Mouse (Mus musculus): ENCODE results near the gene Pard3b. TPM values are rescaled to one million over a fixed set of nuclear protein-coding genes. Genes with fewer than 3 reads are reported as not detected.

The Pard3b gene
- polyA plus RNA-seq, 2 experiments = 0.44 to 1.4 TPM

GRCm38 (mm10) chr1:62405061-62405460 lies 766.4 kb downstream of the Pard3b start:
- no peak overlapping the region for H3K4me3 ChIP-seq (ENCODE audit: insufficient read depth in 1 of 2, low read depth in 2 of 2, low read length in 2 of 2)
- no peak for DNase-seq (ENCODE audit: low read depth in 3 of 3, low spot score in 3 of 3)
- ATAC-seq (ENCODE audit: insufficient read depth) = no peak
- no peaks in the 10 kb centered on the region for H3K27me3 ChIP-seq (ENCODE audit: control insufficient read depth, insufficient read depth, low read length)
- no peaks in the 10 kb centered on the region for H3K4me1 ChIP-seq (replicated peaks; ENCODE audit: control insufficient read depth in 2 of 2, insufficient read depth in 2 of 2, low read length in 1 of 2)
- no peak for TF ChIP-seq CTCF (IDR thresholded peaks at IDR 0.05; ENCODE audit: low read depth)
- TF ChIP-seq EP300 (IDR thresholded peaks at IDR 0.05; ENCODE audit: low read depth) = no peak
- no peak overlapping the region for H3K9ac ChIP-seq (replicated peaks)
- no peak overlapping the region for H3K4me2 ChIP-seq (ENCODE audit: low read depth)
- 43% methylated on average over 8 of the region's 8 CpGs for WGBS (ENCODE audit: insufficient replicate concordance)
- H3K36me3 ChIP-seq (replicated peaks; ENCODE audit: control insufficient read depth, insufficient read depth, low read depth) = no peaks in the 10 kb centered on the region
- no peak overlapping the region for H3K27ac ChIP-seq
- no peaks in the 10 kb centered on the region for H3K9me3 ChIP-seq (ENCODE audit: control insufficient read depth, low read length)

- no peaks in the 10 kb centered on the region for H3K36me3 ChIP-seq (replicated peaks; ENCODE audit: control insufficient read depth, insufficient read depth, low read depth)
- no peak overlapping the region for H3K4me3 ChIP-seq (ENCODE audit: insufficient read depth in 1 of 2, low read depth in 2 of 2, low read length in 2 of 2)
- H3K27ac ChIP-seq = no peak overlapping the region
- no peak overlapping the region for H3K9ac ChIP-seq (replicated peaks)
- 74% methylated on average over 2 of the region's 2 CpGs for WGBS (ENCODE audit: insufficient replicate concordance)
- H3K4me2 ChIP-seq (ENCODE audit: low read depth) = no peak overlapping the region
- TF ChIP-seq CTCF (IDR thresholded peaks at IDR 0.05; ENCODE audit: low read depth) (no peak), EP300 (IDR thresholded peaks at IDR 0.05; ENCODE audit: low read depth) (no peak)
- H3K4me1 ChIP-seq (replicated peaks; ENCODE audit: control insufficient read depth in 2 of 2, insufficient read depth in 2 of 2, low read length in 1 of 2) = no peaks in the 10 kb centered on the region
- no peaks in the 10 kb centered on the region for H3K27me3 ChIP-seq (ENCODE audit: control insufficient read depth, insufficient read depth, low read length)
- DNase-seq (ENCODE audit: low read depth in 3 of 3, low spot score in 3 of 3) = no peak
- no peak for ATAC-seq (ENCODE audit: insufficient read depth)
- H3K9me3 ChIP-seq (ENCODE audit: control insufficient read depth, low read length) = no peaks in the 10 kb centered on the region
Observed at GRCm38 (mm10) chr1:62411368-62411767, 772.7 kb downstream of the Pard3b start.

- ATAC-seq (ENCODE audit: insufficient read depth) (no peak), DNase-seq (ENCODE audit: low read depth in 3 of 3, low spot score in 3 of 3) (no peak)
- 37% methylated on average over 4 of the region's 4 CpGs for WGBS (ENCODE audit: insufficient replicate concordance)
- no peak overlapping the region for H3K4me3 ChIP-seq (ENCODE audit: insufficient read depth in 1 of 2, low read depth in 2 of 2, low read length in 2 of 2)
- no peak overlapping the region for H3K4me2 ChIP-seq (ENCODE audit: low read depth)
- no peaks in the 10 kb centered on the region for H3K36me3 ChIP-seq (replicated peaks; ENCODE audit: control insufficient read depth, insufficient read depth, low read depth)
- H3K4me1 ChIP-seq (replicated peaks; ENCODE audit: control insufficient read depth in 2 of 2, insufficient read depth in 2 of 2, low read length in 1 of 2) = 0 out of 4 replicates have a peak, but pooled peaks cover 0 to 1% of the 10 kb centered on the region in 2 experiments
- no peaks in the 10 kb centered on the region for H3K9me3 ChIP-seq (ENCODE audit: control insufficient read depth, low read length)
- no peak overlapping the region for H3K9ac ChIP-seq (replicated peaks)
- TF ChIP-seq EP300 (IDR thresholded peaks at IDR 0.05; ENCODE audit: low read depth) = no peak
- no peak for TF ChIP-seq CTCF (IDR thresholded peaks at IDR 0.05; ENCODE audit: low read depth)
- H3K27me3 ChIP-seq (ENCODE audit: control insufficient read depth, insufficient read depth, low read length) = no peaks in the 10 kb centered on the region
- no peak overlapping the region for H3K27ac ChIP-seq
Observed at GRCm38 (mm10) chr1:62412019-62412418, 773.4 kb downstream of the Pard3b start.

GRCm38 (mm10) chr1:62412988-62413387 lies 774.4 kb downstream of the Pard3b start:
- 50% methylated on average over 3 of the region's 3 CpGs for WGBS (ENCODE audit: insufficient replicate concordance)
- H3K36me3 ChIP-seq (replicated peaks; ENCODE audit: control insufficient read depth, insufficient read depth, low read depth) = no peaks in the 10 kb centered on the region
- no peak overlapping the region for H3K4me2 ChIP-seq (ENCODE audit: low read depth)
- no peak overlapping the region for H3K9ac ChIP-seq (replicated peaks)
- H3K9me3 ChIP-seq (ENCODE audit: control insufficient read depth, low read length) = no peaks in the 10 kb centered on the region
- H3K4me1 ChIP-seq (replicated peaks; ENCODE audit: control insufficient read depth in 2 of 2, insufficient read depth in 2 of 2, low read length in 1 of 2) = 0 out of 4 replicates have a peak, but pooled peaks cover 0 to 2% of the 10 kb centered on the region in 2 experiments
- ATAC-seq (ENCODE audit: insufficient read depth) (no peak), DNase-seq (ENCODE audit: low read depth in 3 of 3, low spot score in 3 of 3) (no peak)
- TF ChIP-seq CTCF (IDR thresholded peaks at IDR 0.05; ENCODE audit: low read depth) (no peak), EP300 (IDR thresholded peaks at IDR 0.05; ENCODE audit: low read depth) (no peak)
- H3K4me3 ChIP-seq (ENCODE audit: insufficient read depth in 1 of 2, low read depth in 2 of 2, low read length in 2 of 2) = no peak overlapping the region
- H3K27ac ChIP-seq = no peak overlapping the region
- no peaks in the 10 kb centered on the region for H3K27me3 ChIP-seq (ENCODE audit: control insufficient read depth, insufficient read depth, low read length)

DNA sequence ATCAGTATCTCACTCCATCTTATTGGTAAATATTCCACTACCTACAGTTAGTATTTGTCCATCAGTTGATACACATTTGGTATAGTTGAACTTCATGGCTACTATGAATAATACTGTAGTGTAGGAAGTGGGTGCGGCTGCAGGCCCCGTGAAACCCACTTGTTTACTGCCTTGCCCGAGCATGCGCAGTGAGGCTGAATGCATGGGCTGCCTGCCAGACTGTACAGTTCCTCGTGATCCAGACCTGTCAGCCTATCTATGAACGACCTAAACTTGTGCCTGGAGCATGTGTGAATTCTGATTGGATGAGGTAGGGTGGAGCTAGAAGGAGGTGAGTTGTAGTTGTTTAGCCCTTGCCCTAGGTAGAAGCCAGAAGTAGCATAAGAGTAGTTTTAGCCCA lies 775.9 kb downstream of the Pard3b start:
- H3K27me3 ChIP-seq (ENCODE audit: control insufficient read depth, insufficient read depth, low read length) = no peaks in the 10 kb centered on the region
- no peak for DNase-seq (ENCODE audit: low read depth in 3 of 3, low spot score in 3 of 3)
- no peaks in the 10 kb centered on the region for H3K9me3 ChIP-seq (ENCODE audit: control insufficient read depth, low read length)
- 58% methylated on average over 6 of the region's 6 CpGs for WGBS (ENCODE audit: insufficient replicate concordance)
- H3K36me3 ChIP-seq (replicated peaks; ENCODE audit: control insufficient read depth, insufficient read depth, low read depth) = no peaks in the 10 kb centered on the region
- TF ChIP-seq CTCF (IDR thresholded peaks at IDR 0.05; ENCODE audit: low read depth) (no peak), EP300 (IDR thresholded peaks at IDR 0.05; ENCODE audit: low read depth) (no peak)
- H3K4me1 ChIP-seq (replicated peaks; ENCODE audit: control insufficient read depth in 2 of 2, insufficient read depth in 2 of 2, low read length in 1 of 2) = 0 out of 4 replicates have a peak, but pooled peaks cover 0 to 2% of the 10 kb centered on the region in 2 experiments
- no peak overlapping the region for H3K4me2 ChIP-seq (ENCODE audit: low read depth)
- no peak overlapping the region for H3K4me3 ChIP-seq (ENCODE audit: insufficient read depth in 1 of 2, low read depth in 2 of 2, low read length in 2 of 2)
- ATAC-seq (ENCODE audit: insufficient read depth) = no peak
- no peak overlapping the region for H3K27ac ChIP-seq
- no peak overlapping the region for H3K9ac ChIP-seq (replicated peaks)
